Mouse (Mus musculus) erythroblast, embryonic 14.5 days (primary cell): ENCODE data around the gene Mymk.

Experiments used
- GATA1 ChIP-seq: IDR thresholded peaks from 2 replicates; pipeline ENCODE4 v1.6.1; 2012; ENCODE audit warnings: low read length, inconsistent platforms, mixed read lengths
- TAL1 ChIP-seq: IDR thresholded peaks from 3 replicates; pipeline ENCODE4 v1.6.1; 2012; ENCODE audit warnings: low read length, inconsistent platforms, mixed read lengths

DNA sequence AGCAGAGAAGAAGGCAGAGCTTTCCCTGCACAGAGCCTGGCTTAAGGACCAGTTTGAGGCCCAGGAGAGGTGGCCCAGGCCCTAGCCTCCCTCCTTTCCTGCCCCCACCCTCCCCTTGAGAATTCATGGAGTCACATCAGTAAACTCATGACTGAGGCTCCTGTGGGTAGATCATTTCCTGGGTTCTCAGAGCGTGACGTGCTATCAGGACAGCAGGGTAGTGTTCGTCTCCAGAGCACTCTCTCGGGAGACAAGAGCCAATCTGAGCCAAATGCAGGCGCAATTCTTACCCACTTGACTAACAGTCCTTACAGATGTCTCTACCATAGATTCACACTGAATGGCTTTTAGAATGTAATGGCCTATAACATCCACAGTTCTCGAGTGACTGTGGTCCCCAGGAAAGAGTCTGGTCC, 25.3 kb upstream of the Mymk start:
- TF ChIP-seq GATA1 (no peak), TAL1 (no peak)
